Mouse (Mus musculus): ENCODE results near the gene Scgb1b11. TPM values are rescaled to one million over a fixed set of nuclear protein-coding genes. Genes with fewer than 3 reads are reported as not detected.

Gene Scgb1b11
- not detected for polyA plus RNA-seq (2017; shearing (Covaris generic))

DNA sequence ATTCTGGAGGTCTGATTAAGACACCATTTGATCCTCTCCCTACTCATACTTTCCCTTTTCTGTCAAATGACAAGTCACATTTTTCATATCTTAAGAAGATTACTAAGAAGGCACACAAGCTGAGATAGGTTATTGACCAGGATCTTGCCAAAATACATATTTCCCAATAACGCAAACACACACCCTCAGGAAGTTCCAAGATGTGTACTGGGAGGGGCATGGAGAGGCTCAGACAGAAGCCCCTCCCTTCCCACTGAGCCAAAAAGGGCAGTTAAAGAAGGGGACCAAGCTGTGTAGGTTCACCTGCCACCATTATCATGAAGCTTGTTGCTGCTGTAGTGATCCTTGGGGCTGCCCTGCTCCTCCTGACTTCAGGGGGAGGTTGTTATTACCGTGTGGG is at the start of gene Scgb1b11:
Scgb1b11 (plus strand) TSS at position 301 of the 400 bp plus-strand sequence.

DNA sequence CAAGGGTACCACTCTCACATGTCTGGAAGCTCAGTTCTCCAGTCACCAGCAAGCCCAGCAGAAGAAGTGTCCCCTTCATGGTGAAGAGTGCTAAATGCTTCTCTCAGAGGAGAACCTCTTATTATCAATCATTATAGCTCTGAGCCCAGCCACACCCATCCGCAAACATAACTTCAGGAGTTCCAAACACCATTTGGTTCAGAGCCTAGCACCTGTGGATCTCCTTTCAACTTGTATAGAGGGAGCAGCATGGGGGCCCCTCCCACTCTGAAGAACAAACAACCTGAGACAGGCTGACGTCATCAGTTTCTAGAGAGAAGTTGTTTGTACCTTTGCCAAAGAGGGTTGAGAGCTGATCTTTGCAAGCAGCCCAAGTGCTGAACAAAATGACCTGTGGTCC is 11.6 kb upstream of the Scgb1b11 start, which contains the start of gene Scgb2b11:
Scgb2b11 (minus strand) TSS at position 101 of the 400 bp plus-strand sequence.

Other genes with a start within 250 kb of the Scgb1b11 start
- gene Scgb1b10, start 122.0 kb upstream of the Scgb1b11 start, polyA plus RNA-seq (2017; shearing (Covaris generic)) = not detected
- not detected for gene Scgb2b11, start 11.7 kb upstream of the Scgb1b11 start, polyA plus RNA-seq (2017; shearing (Covaris generic))
- not detected for gene Scgb2b12, start 104.4 kb downstream of the Scgb1b11 start, polyA plus RNA-seq (2017; shearing (Covaris generic))
- gene Scgb1b12, start 111.3 kb downstream of the Scgb1b11 start, polyA plus RNA-seq (2017; shearing (Covaris generic)) = not detected
- gene Scgb1b29, start 218.7 kb downstream of the Scgb1b11 start, polyA plus RNA-seq (2017; shearing (Covaris generic)) = not detected